Mouse (Mus musculus): ENCODE data around the gene Traip. TPM values are rescaled to one million over a fixed set of nuclear protein-coding genes. Genes with fewer than 3 reads are reported as not detected.

The Traip gene
- polyA plus RNA-seq, 1 experiment from 2014 or later: 17.7 TPM

- H3K9ac ChIP-seq: peak overlapping the region; percentile 28
- WGBS: 5% methylated on average over 29 of the region's 29 CpGs
These were observed 13.6 kb upstream of the Traip start for GRCm38 (mm10) chr9:107936215-107936822.

GRCm38 (mm10) chr9:107936831-107937230, 13.1 kb upstream of the Traip start:
- Histone ChIP-seq H3K36me3 (no peaks in the 10 kb centered on the region), H3K4me3 (replicated peaks) (no peak overlapping the region; the same call in 1 of the 2 replicates), H3K9me3 (no peaks in the 10 kb centered on the region), H3K27me3 (replicated peaks) (peaks cover 25% of the 10 kb centered on the region), H3K4me1 (replicated peaks) (peaks cover 15% of the 10 kb centered on the region), H3K9ac (no peak overlapping the region), H3K4me2 (replicated peaks) (peak overlapping the region; percentile 88), H3K27ac (no peak overlapping the region)
- ATAC-seq: no peak
- WGBS: 23% methylated on average over 3 of the region's 3 CpGs

More at GRCm38 (mm10) chr9:107936215-107936822, 13.6 kb upstream of the Traip start:
- Histone ChIP-seq H3K27me3 (replicated peaks) (peaks cover 25% of the 10 kb centered on the region), H3K4me3 (replicated peaks) (peak overlapping the region; percentile 39), H3K9me3 (no peaks in the 10 kb centered on the region), H3K36me3 (no peaks in the 10 kb centered on the region), H3K4me2 (replicated peaks) (peak overlapping the region; percentile 88), H3K4me1 (replicated peaks) (peaks cover 17% of the 10 kb centered on the region), H3K27ac (no peak overlapping the region)
- peak; percentile 29; the same call in 1 of the 2 replicates for ATAC-seq

- no peak overlapping the region for H3K4me3 ChIP-seq (replicated peaks)
- H3K4me2 ChIP-seq (replicated peaks): no peak overlapping the region
- WGBS: 88% methylated on average over 31 of the region's 31 CpGs
- no peak for ATAC-seq
- H3K9me3 ChIP-seq: no peaks in the 10 kb centered on the region
- H3K36me3 ChIP-seq: no peaks in the 10 kb centered on the region
- H3K4me1 ChIP-seq (replicated peaks): peaks cover 3% of the 10 kb centered on the region
- no peaks in the 10 kb centered on the region for H3K27me3 ChIP-seq (replicated peaks)
- H3K27ac ChIP-seq: no peak overlapping the region
- no peak overlapping the region for H3K9ac ChIP-seq
These were observed 2.4 kb upstream of the Traip start for GRCm38 (mm10) chr9:107947241-107948194.

GRCm38 (mm10) chr9:107949184-107949921, 583 bp upstream of the Traip start:
- WGBS: 75% methylated on average over 13 of the region's 13 CpGs
- H3K4me3 ChIP-seq (replicated peaks): no peak overlapping the region
- no peaks in the 10 kb centered on the region for H3K9me3 ChIP-seq
- H3K36me3 ChIP-seq: no peaks in the 10 kb centered on the region
- peaks cover 3% of the 10 kb centered on the region for H3K4me1 ChIP-seq (replicated peaks)
- H3K9ac ChIP-seq: no peak overlapping the region
- ATAC-seq: no peak
- H3K27ac ChIP-seq: no peak overlapping the region
- H3K4me2 ChIP-seq (replicated peaks): no peak overlapping the region
- no peaks in the 10 kb centered on the region for H3K27me3 ChIP-seq (replicated peaks)

GRCm38 (mm10) chr9:107950460-107951355, 772 bp downstream of the Traip start:
- Histone ChIP-seq H3K4me1 (replicated peaks) (peaks cover 3% of the 10 kb centered on the region), H3K27ac (peak overlapping the region; percentile 74)

GRCm38 (mm10) chr9:107955613-107956289, 5.8 kb downstream of the Traip start:
- no peaks in the 10 kb centered on the region for H3K27me3 ChIP-seq (replicated peaks)
- no peak overlapping the region for H3K4me3 ChIP-seq (replicated peaks)
- 76% methylated on average over 6 of the region's 6 CpGs for WGBS
- H3K9ac ChIP-seq: no peak overlapping the region
- no peak for ATAC-seq
- no peak overlapping the region for H3K27ac ChIP-seq
- H3K9me3 ChIP-seq: no peaks in the 10 kb centered on the region
- peaks cover 3% of the 10 kb centered on the region for H3K4me1 ChIP-seq (replicated peaks)
- H3K4me2 ChIP-seq (replicated peaks): no peak overlapping the region
- H3K36me3 ChIP-seq: peaks cover 17% of the 10 kb centered on the region; the same call in 1 of the 2 replicates

More at GRCm38 (mm10) chr9:107950460-107951355, 772 bp downstream of the Traip start:
- no peaks in the 10 kb centered on the region for H3K36me3 ChIP-seq
- peak; percentile 95 for ATAC-seq
- peak overlapping the region; percentile 75 for H3K4me2 ChIP-seq (replicated peaks)
- WGBS: 21% methylated on average over 45 of the region's 45 CpGs
- peak overlapping the region; percentile 68 for H3K4me3 ChIP-seq (replicated peaks)
- H3K9me3 ChIP-seq: no peaks in the 10 kb centered on the region
- no peaks in the 10 kb centered on the region for H3K27me3 ChIP-seq (replicated peaks)
- H3K9ac ChIP-seq: peak overlapping the region; percentile 53

- no peak for ATAC-seq
- WGBS: 64% methylated on average over 6 of the region's 6 CpGs
- Histone ChIP-seq H3K4me3 (replicated peaks) (no peak overlapping the region), H3K9me3 (no peaks in the 10 kb centered on the region), H3K36me3 (peaks cover 25% of the 10 kb centered on the region), H3K27ac (no peak overlapping the region), H3K9ac (no peak overlapping the region), H3K4me2 (replicated peaks) (no peak overlapping the region), H3K27me3 (replicated peaks) (no peaks in the 10 kb centered on the region), H3K4me1 (replicated peaks) (no peaks in the 10 kb centered on the region; the same call in 1 of the 2 replicates)
These were observed 7.2 kb downstream of the Traip start for GRCm38 (mm10) chr9:107957141-107957540.

- no peak for ATAC-seq
- H3K27me3 ChIP-seq (replicated peaks): no peaks in the 10 kb centered on the region
- 58% methylated on average over 6 of the region's 6 CpGs for WGBS
- H3K36me3 ChIP-seq: peaks cover 28% of the 10 kb centered on the region
- H3K4me1 ChIP-seq (replicated peaks): no peaks in the 10 kb centered on the region
- H3K4me2 ChIP-seq (replicated peaks): no peak overlapping the region
- no peak overlapping the region for H3K9ac ChIP-seq
- no peak overlapping the region for H3K4me3 ChIP-seq (replicated peaks)
- H3K9me3 ChIP-seq: no peaks in the 10 kb centered on the region
- no peak overlapping the region for H3K27ac ChIP-seq
These were observed 10.0 kb downstream of the Traip start for GRCm38 (mm10) chr9:107959896-107960295.

GRCm38 (mm10) chr9:107960928-107961327, 11.0 kb downstream of the Traip start:
- no peaks in the 10 kb centered on the region for H3K9me3 ChIP-seq
- no peak overlapping the region for H3K27ac ChIP-seq
- H3K36me3 ChIP-seq: peaks cover 29% of the 10 kb centered on the region
- H3K4me3 ChIP-seq (replicated peaks): no peak overlapping the region
- WGBS: 76% methylated on average over 4 of the region's 4 CpGs
- H3K27me3 ChIP-seq (replicated peaks): no peaks in the 10 kb centered on the region
- ATAC-seq: no peak
- no peaks in the 10 kb centered on the region for H3K4me1 ChIP-seq (replicated peaks)
- H3K4me2 ChIP-seq (replicated peaks): no peak overlapping the region
- no peak overlapping the region for H3K9ac ChIP-seq

GRCm38 (mm10) chr9:107961351-107961762, 11.4 kb downstream of the Traip start:
- Histone ChIP-seq H3K27ac (no peak overlapping the region), H3K4me1 (replicated peaks) (no peaks in the 10 kb centered on the region), H3K4me3 (replicated peaks) (no peak overlapping the region), H3K36me3 (peaks cover 29% of the 10 kb centered on the region), H3K9ac (no peak overlapping the region), H3K27me3 (replicated peaks) (no peaks in the 10 kb centered on the region), H3K4me2 (replicated peaks) (no peak overlapping the region), H3K9me3 (no peaks in the 10 kb centered on the region)
- 88% methylated on average over 10 of the region's 10 CpGs for WGBS
- ATAC-seq: no peak

GRCm38 (mm10) chr9:107961881-107962280, 11.9 kb downstream of the Traip start:
- no peak overlapping the region for H3K9ac ChIP-seq

More at GRCm38 (mm10) chr9:107961881-107962280, 11.9 kb downstream of the Traip start:
- Histone ChIP-seq H3K4me2 (replicated peaks) (no peak overlapping the region), H3K36me3 (peaks cover 26% of the 10 kb centered on the region), H3K4me3 (replicated peaks) (no peak overlapping the region), H3K9me3 (no peaks in the 10 kb centered on the region), H3K4me1 (replicated peaks) (no peaks in the 10 kb centered on the region), H3K27ac (no peak overlapping the region), H3K27me3 (replicated peaks) (no peaks in the 10 kb centered on the region)
- WGBS: 54% methylated on average over 5 of the region's 5 CpGs
- no peak for ATAC-seq

Measured in intestine, embryonic 15.5 days (tissue).